Mouse (Mus musculus) CH12.LX (cell line): ENCODE data around the gene Ptms. TPM values are rescaled to one million over a fixed set of nuclear protein-coding genes. Genes with fewer than 3 reads are reported as not detected.

Experiments used
- DNase-seq: peaks from one replicate; pipeline ENCODE4 v3.0.0-alpha.2; 2013; ENCODE audit errors: extremely low read depth
- H3K27ac ChIP-seq: 2 replicates; pipeline ENCODE4 v1.5.1; 2012; ENCODE audit warnings: low read depth, mild to moderate bottlenecking, control low read depth, moderate library complexity; ENCODE audit not compliant: insufficient read depth
- H3K27me3 ChIP-seq: replicated peaks from 2 replicates; pipeline ENCODE3; 2012; ENCODE audit warnings: inconsistent platforms
- H3K36me3 ChIP-seq, 2 experiments: replicated peaks in 1 of 2; 2 replicates each; pipeline versions ENCODE3 to v1.6.1; 2012; ENCODE audit warnings: inconsistent platforms in 1 of 2, low read length in 1 of 2, mild to moderate bottlenecking in 1 of 2, mixed read lengths in 1 of 2, moderate library complexity in 1 of 2; ENCODE audit not compliant: control insufficient read depth in 1 of 2, insufficient read depth in 1 of 2
- H3K4me1 ChIP-seq, 2 experiments: 2 replicates each; pipeline ENCODE4 v1.6.1; 2012; ENCODE audit warnings: inconsistent platforms in 1 of 2, moderate library complexity in 1 of 2; ENCODE audit not compliant: insufficient read depth in 2 of 2, control insufficient read depth in 1 of 2
- H3K4me2 ChIP-seq: 2 replicates; pipeline ENCODE4 v1.6.1; 2012; ENCODE audit warnings: low read depth, mild to moderate bottlenecking, control low read depth; ENCODE audit not compliant: poor library complexity, insufficient read depth, severe bottlenecking
- H3K4me3 ChIP-seq, 3 experiments: fragments of 150-350 bp in 1 of 3; sonication (generic) in 1 of 3; replicated peaks in 1 of 3; 2 replicates each; pipeline versions ENCODE3 to v1.5.1; 2011 to 2012; ENCODE audit warnings: low read depth in 2 of 3, low read length in 2 of 3, mild to moderate bottlenecking in 2 of 3, moderate library complexity in 2 of 3, control low read depth in 1 of 3, improper control_type of control experiment in 1 of 3, inconsistent platforms in 1 of 3, mixed read lengths in 1 of 3; ENCODE audit not compliant: poor library complexity in 1 of 3
- H3K79me2 ChIP-seq: replicated peaks from 2 replicates; pipeline ENCODE4 v1.6.1; 2012; ENCODE audit warnings: mild to moderate bottlenecking, moderate library complexity; ENCODE audit not compliant: control insufficient read depth, poor library complexity, insufficient read depth, severe bottlenecking; ENCODE audit errors: extremely low read depth
- H3K9ac ChIP-seq: 2 replicates; pipeline ENCODE4 v1.6.1; 2012; ENCODE audit warnings: low read depth, mild to moderate bottlenecking, control low read depth, moderate library complexity; ENCODE audit not compliant: insufficient read depth
- H3K9me3 ChIP-seq: replicated peaks from 2 replicates; pipeline ENCODE3; 2012; ENCODE audit warnings: low read length, inconsistent platforms, mixed read lengths
- BHLHE40 ChIP-seq: IDR thresholded peaks from 2 replicates; pipeline ENCODE4 v1.6.1; 2011; ENCODE audit warnings: mild to moderate bottlenecking, low read depth, low read length, improper control_type of control experiment
- CHD1 ChIP-seq: IDR thresholded peaks from 2 replicates; pipeline ENCODE4 v1.6.1; 2012; ENCODE audit warnings: low read depth, low read length, improper control_type of control experiment, inconsistent platforms
- CTCF ChIP-seq, 2 experiments: IDR thresholded peaks in 1 of 2; conservative IDR thresholded peaks in 1 of 2; 2 replicates each; pipeline ENCODE4 v1.5.1; 2011 to 2012; ENCODE audit warnings: low read depth in 2 of 2, low read length in 2 of 2, improper control_type of control experiment in 1 of 2, inconsistent platforms in 1 of 2, mild to moderate bottlenecking in 1 of 2, moderate library complexity in 1 of 2
- ELF1 ChIP-seq: IDR thresholded peaks from 2 replicates; pipeline ENCODE4 v1.6.1; 2014; ENCODE audit warnings: low read depth, mild to moderate bottlenecking, inconsistent platforms, low read length, improper control_type of control experiment
- IRF4 ChIP-seq: IDR thresholded peaks from 2 replicates; pipeline ENCODE4 v1.6.1; 2014; ENCODE audit warnings: low read depth, mild to moderate bottlenecking, inconsistent platforms, low read length, improper control_type of control experiment
- JUN ChIP-seq: IDR thresholded peaks from 2 replicates; pipeline ENCODE4 v1.6.1; 2011; ENCODE audit warnings: low read depth, mild to moderate bottlenecking, low read length, improper control_type of control experiment, moderate library complexity; ENCODE audit not compliant: insufficient read depth
- JUND ChIP-seq: conservative IDR thresholded peaks from 2 replicates; pipeline ENCODE4 v1.6.1; 2011; ENCODE audit warnings: low read depth, low read length, improper control_type of control experiment
- MAX ChIP-seq: IDR thresholded peaks from 2 replicates; pipeline ENCODE4 v1.6.1; 2011; ENCODE audit warnings: low read length, improper control_type of control experiment
- MAZ ChIP-seq: IDR thresholded peaks from 2 replicates; pipeline ENCODE4 v1.6.1; 2012; ENCODE audit warnings: low read depth, mild to moderate bottlenecking, inconsistent platforms, low read length, improper control_type of control experiment, moderate library complexity
- MXI1 ChIP-seq: IDR thresholded peaks from 2 replicates; pipeline ENCODE4 v1.6.1; 2011; ENCODE audit warnings: mild to moderate bottlenecking, low read depth, low read length, improper control_type of control experiment
- MYC ChIP-seq: IDR thresholded peaks from 2 replicates; pipeline ENCODE4 v1.6.1; 2011; ENCODE audit warnings: low read depth, mild to moderate bottlenecking, improper control_type of control experiment, low read length
- NELFE ChIP-seq: IDR thresholded peaks from 2 replicates; pipeline ENCODE4 v1.6.1; 2011; ENCODE audit warnings: low read depth, low read length, improper control_type of control experiment
- NRF1 ChIP-seq: IDR thresholded peaks from 2 replicates; pipeline ENCODE4 v1.6.1; 2014; ENCODE audit warnings: low read depth, mild to moderate bottlenecking, inconsistent platforms, low read length, improper control_type of control experiment, moderate library complexity
- PAX5 ChIP-seq: IDR thresholded peaks from 2 replicates; pipeline ENCODE4 v1.6.1; 2012; ENCODE audit warnings: low read length, inconsistent platforms, mixed read lengths
- POLR2A ChIP-seq: IDR thresholded peaks from 2 replicates; pipeline ENCODE4 v1.6.1; 2011; ENCODE audit warnings: low read depth, mild to moderate bottlenecking, improper control_type of control experiment, low read length
- RAD21 ChIP-seq: IDR thresholded peaks from 2 replicates; pipeline ENCODE4 v1.6.1; 2011; ENCODE audit warnings: low read depth, mild to moderate bottlenecking, low read length, improper control_type of control experiment, moderate library complexity
- RCOR1 ChIP-seq: conservative IDR thresholded peaks from 2 replicates; pipeline ENCODE4 v1.6.1; 2012; ENCODE audit warnings: low read depth, mild to moderate bottlenecking, inconsistent platforms, low read length, improper control_type of control experiment
- SIN3A ChIP-seq: IDR thresholded peaks from 2 replicates; pipeline ENCODE4 v1.6.1; 2012; ENCODE audit warnings: low read length, improper control_type of control experiment, inconsistent platforms
- SMC3 ChIP-seq: IDR thresholded peaks from 2 replicates; pipeline ENCODE4 v1.6.1; 2011; ENCODE audit warnings: low read depth, low read length, improper control_type of control experiment
- UBTF ChIP-seq: IDR thresholded peaks from 2 replicates; pipeline ENCODE4 v1.6.1; 2012; ENCODE audit warnings: low read depth, mild to moderate bottlenecking, inconsistent platforms, low read length, improper control_type of control experiment, moderate library complexity
- USF2 ChIP-seq: conservative IDR thresholded peaks from 2 replicates; pipeline ENCODE4 v1.6.1; 2011; ENCODE audit warnings: low read depth, low read length, improper control_type of control experiment
- ZC3H11A ChIP-seq: IDR thresholded peaks from 2 replicates; pipeline ENCODE4 v1.6.1; 2012; ENCODE audit warnings: low read depth, mild to moderate bottlenecking, inconsistent platforms, low read length, improper control_type of control experiment
- ZMIZ1 ChIP-seq: IDR thresholded peaks from 2 replicates; pipeline ENCODE4 v1.6.1; 2012; ENCODE audit warnings: low read depth, mild to moderate bottlenecking, inconsistent platforms, low read length, improper control_type of control experiment
- ZNF384 ChIP-seq: IDR thresholded peaks from 2 replicates; pipeline ENCODE4 v1.6.1; 2012; ENCODE audit warnings: low read depth, low read length, improper control_type of control experiment, inconsistent platforms
- dilution Hi-C: fragments of 300-500 bp; cut with MboI; formaldehyde crosslinking; loops from 2 replicates; pipeline ENCODE4 v1.14.3; 2020; ENCODE audit warnings: low sequenced_read_pairs; ENCODE audit not compliant: extremely low pct_unique_long_range_greater_than_20kb, extremely low pct_ligation_motif_present
- in situ Hi-C: fragments of 300-500 bp; cut with MboI; formaldehyde crosslinking; loops from 3 replicates; pipeline ENCODE4 v1.14.3; 2019; ENCODE audit warnings: low sequenced_read_pairs, low pct_ligation_motif_present, low pct_unique_long_range_greater_than_20kb, mixed read lengths
- polyA plus RNA-seq: library from polyadenylated mRNA; unstranded; fragments of >175 nt; gene quantifications from 2 replicates; pipeline ENCODE4 v1.2.1, GENCODE M21; 2012; ENCODE audit warnings: low read depth; ENCODE audit not compliant: insufficient read length
- total RNA-seq, 2 experiments: library from RNA; depleted of rRNA; stranded (reverse); fragments of 300-350 nt in 1 of 2; fragments of >200 nt in 1 of 2; gene quantifications; 2 replicates each; pipeline ENCODE4 v1.2.3; 2012 to 2014

Ptms gene
- total and polyA plus RNA-seq, 3 experiments, result 7.0 to 99.6 (median 12.8) TPM

DNA sequence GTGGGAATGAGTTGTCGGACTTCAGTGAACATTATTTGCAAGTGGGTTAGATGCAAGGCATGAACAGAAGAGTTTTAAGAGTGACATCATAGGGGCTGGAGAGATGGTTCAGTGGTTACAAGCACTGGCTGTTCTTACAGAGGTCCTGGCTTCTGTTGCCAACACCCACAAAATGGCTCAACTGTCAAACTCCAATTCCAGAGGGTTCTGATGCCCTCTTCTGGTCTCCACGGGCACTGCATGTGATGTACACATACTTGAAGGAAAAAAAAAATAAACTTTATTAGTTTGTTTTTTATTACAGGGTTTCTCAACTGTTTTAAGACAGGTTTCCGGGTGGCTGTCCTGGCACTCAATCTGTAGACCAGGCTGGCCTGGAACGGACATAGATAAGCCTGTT lies 47.9 kb upstream of the Ptms start:
- H3K79me2 ChIP-seq, result peaks cover 26% of the 10 kb centered on the region
- no peak overlapping the region for H3K4me3 ChIP-seq
- TF ChIP-seq SMC3, result peak; percentile 51
- TF ChIP-seq CTCF (conservative IDR thresholded peaks at IDR 0.05 in 1 of 2, IDR thresholded peaks at IDR 0.05 in 1 of 2; ENCODE audit: low read depth in 2 of 2, low read length in 2 of 2), result peak; percentile 34 to 68
- TF ChIP-seq ZNF384, result peak; percentile 62
- TF ChIP-seq SIN3A, result no peak
- peak; percentile 56 for TF ChIP-seq RAD21
- no peak overlapping the region for H3K27ac ChIP-seq
- H3K36me3 ChIP-seq, result peaks cover 0 to 26% of the 10 kb centered on the region in 2 experiments
- in situ Hi-C loops, result no loop called here
- H3K4me1 ChIP-seq, result peaks cover 2 to 25% of the 10 kb centered on the region in 2 experiments; a peak in 3 of 4 replicates
- dilution Hi-C loops, result no loop called here
- H3K4me2 ChIP-seq, result no peak overlapping the region
- H3K27me3 ChIP-seq, result no peaks in the 10 kb centered on the region
- H3K9me3 ChIP-seq, result peaks cover 8% of the 10 kb centered on the region
- no peak overlapping the region for H3K9ac ChIP-seq
- DNase-seq, result peak; percentile 62

DNA sequence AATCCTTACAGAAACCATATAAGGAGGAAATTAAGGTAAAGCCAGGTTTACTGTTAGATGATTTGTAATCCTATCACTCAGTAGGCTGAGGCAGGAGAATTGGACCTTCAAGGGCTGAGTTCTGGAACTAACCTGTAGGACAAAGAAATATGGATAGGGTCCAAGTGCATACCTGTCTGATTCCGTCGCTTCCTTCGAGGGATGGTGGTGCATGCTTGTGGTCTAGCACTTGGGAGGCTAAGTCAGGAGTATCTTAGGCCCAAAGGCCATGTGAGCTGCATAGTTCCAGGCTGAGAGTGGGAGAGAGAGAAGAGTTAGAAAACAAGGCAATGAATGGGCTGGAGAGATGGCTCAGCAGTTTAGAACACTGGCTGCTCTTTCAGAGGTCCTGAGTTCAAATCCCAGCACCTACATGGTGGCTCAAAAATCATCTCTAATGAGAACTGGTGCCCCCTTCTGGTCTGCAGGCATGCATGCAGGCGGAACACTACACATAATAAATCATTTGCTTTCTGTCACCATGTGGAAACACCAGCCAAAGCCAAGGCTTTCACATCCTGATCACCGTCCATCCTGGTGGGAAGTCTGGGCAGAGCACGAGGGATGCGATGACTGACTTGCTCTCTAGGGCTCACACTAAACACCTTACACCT lies 46.7 kb upstream of the Ptms start:
- DNase-seq, result peak; percentile 46

DNA sequence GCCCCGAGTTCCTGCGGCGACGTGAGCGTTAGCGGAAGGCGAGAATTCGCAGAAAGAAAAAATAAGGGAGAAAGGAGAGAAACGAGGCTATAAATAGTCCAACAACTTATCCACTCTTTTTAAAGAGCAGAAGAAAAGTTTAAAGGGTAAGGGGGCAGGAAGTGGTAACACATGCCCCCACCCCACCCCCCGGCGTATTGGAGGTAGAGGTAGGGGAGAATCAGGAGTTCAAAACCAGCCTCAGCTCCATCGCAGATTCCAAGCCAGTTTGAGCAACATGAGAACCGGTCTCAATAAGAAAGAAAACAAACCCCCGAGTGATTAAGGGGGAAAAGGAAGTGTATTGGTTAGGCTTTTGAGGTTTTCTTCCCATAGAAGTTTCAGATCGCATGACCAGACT lies 45.8 kb upstream of the Ptms start:
- H3K27ac ChIP-seq, result peak overlapping the region; percentile 72; the same call in 1 of the 2 replicates
- in situ Hi-C loops, result no loop called here

More for the DNA sequence above, 46.7 kb upstream of the Ptms start:
- TF ChIP-seq MAX (0 out of 2 replicates have a peak, but pooled peaks have one; percentile 34), RAD21 (peak; percentile 5), NELFE (peak; percentile 24; the same call in 1 of the 2 replicates), CTCF (conservative IDR thresholded peaks at IDR 0.05 in 1 of 2, IDR thresholded peaks at IDR 0.05 in 1 of 2; ENCODE audit: low read depth in 2 of 2, low read length in 2 of 2) (peak; percentile 33 to 58; a peak in 3 of 4 replicates), PAX5 (no peak), POLR2A (peak; percentile 21; the same call in 1 of the 2 replicates), MXI1 (0 out of 2 replicates have a peak, but pooled peaks have one; percentile 30), MYC (0 out of 2 replicates have a peak, but pooled peaks have one; percentile 57), NRF1 (no peak), SMC3 (0 out of 2 replicates have a peak, but pooled peaks have one; percentile 18), RCOR1 (no peak), ZC3H11A (no peak), ZNF384 (no peak)
- in situ Hi-C loops, result no loop called here
- H3K9ac ChIP-seq, result peak overlapping the region; percentile 99
- H3K9me3 ChIP-seq, result peaks cover 8% of the 10 kb centered on the region
- H3K4me1 ChIP-seq, result peaks cover 2 to 28% of the 10 kb centered on the region in 2 experiments; a peak in 3 of 4 replicates
- H3K27me3 ChIP-seq, result no peaks in the 10 kb centered on the region
- H3K4me2 ChIP-seq, result peak overlapping the region; percentile 99
- H3K36me3 ChIP-seq, result peaks cover 7 to 38% of the 10 kb centered on the region in 2 experiments
- H3K4me3 ChIP-seq, result peak overlapping the region; percentile 84 to 93 (median 86)
- H3K79me2 ChIP-seq, result peaks cover 26% of the 10 kb centered on the region
- no peak overlapping the region for H3K27ac ChIP-seq
- dilution Hi-C loops, result no loop called here

More for the DNA sequence above, 45.8 kb upstream of the Ptms start:
- peak overlapping the region; percentile 99 for H3K9ac ChIP-seq
- TF ChIP-seq ZNF384 (no peak), ELF1 (no peak), USF2 (no peak), ZMIZ1 (no peak), CTCF (conservative IDR thresholded peaks at IDR 0.05 in 1 of 2, IDR thresholded peaks at IDR 0.05 in 1 of 2; ENCODE audit: low read depth in 2 of 2, low read length in 2 of 2) (no peak), CHD1 (no peak), POLR2A (no peak), PAX5 (no peak), SIN3A (no peak), BHLHE40 (no peak), MAZ (no peak), JUND (no peak), NELFE (no peak), SMC3 (no peak), JUN (no peak), IRF4 (no peak), UBTF (no peak)
- peaks cover 15 to 46% of the 10 kb centered on the region in 2 experiments for H3K36me3 ChIP-seq
- peak overlapping the region; percentile 99 for H3K4me2 ChIP-seq
- H3K4me1 ChIP-seq, result peaks cover 2 to 28% of the 10 kb centered on the region in 2 experiments; a peak in 3 of 4 replicates
- dilution Hi-C loops, result no loop called here
- peaks cover 26% of the 10 kb centered on the region for H3K79me2 ChIP-seq
- H3K4me3 ChIP-seq, result peak overlapping the region; percentile 84 to 93 (median 86)
- peak; percentile 29 for DNase-seq
- H3K27me3 ChIP-seq, result no peaks in the 10 kb centered on the region
- H3K9me3 ChIP-seq, result peaks cover 8% of the 10 kb centered on the region
